Mouse (Mus musculus) kidney, embryonic 14.5 days (tissue): ENCODE results near the gene Lrp5. TPM values are rescaled to one million over a fixed set of nuclear protein-coding genes. Genes with fewer than 3 reads are reported as not detected.

Experiments used
- ATAC-seq: fragments of 200-750 bp; cut with Nextera tagmentation; 2 replicates; pipeline ENCODE4 v1.8.0; 2017; ENCODE audit warnings: moderate number of reproducible peaks, mild to moderate bottlenecking, moderate TSS enrichment, moderate library complexity; ENCODE audit not compliant: low FRiP score, low TSS enrichment
- H3K27ac ChIP-seq: fragments of 300-500 bp; sonication (generic); 2 replicates; pipeline ENCODE4 v1.5.1; 2014; ENCODE audit warnings: low read depth, mild to moderate bottlenecking, low read length, moderate library complexity, mixed read lengths
- H3K27me3 ChIP-seq: fragments of 300-500 bp; sonication (generic); 2 replicates; pipeline ENCODE4 v1.6.1; 2014; ENCODE audit warnings: mild to moderate bottlenecking, low read length; ENCODE audit not compliant: control insufficient read depth, insufficient read depth
- H3K36me3 ChIP-seq: fragments of 300-500 bp; sonication (generic); 2 replicates; pipeline ENCODE4 v1.6.1; 2014; ENCODE audit warnings: low read length, mixed read lengths; ENCODE audit not compliant: control insufficient read depth, insufficient read depth
- H3K4me1 ChIP-seq: fragments of 300-500 bp; sonication (generic); 2 replicates; pipeline ENCODE4 v1.6.1; 2014; ENCODE audit warnings: low read length, mixed read lengths; ENCODE audit not compliant: control insufficient read depth, insufficient read depth
- H3K4me2 ChIP-seq: fragments of 300-500 bp; sonication (generic); replicated peaks from 2 replicates; pipeline ENCODE4 v1.6.1; 2014; ENCODE audit warnings: low read depth, mild to moderate bottlenecking, low read length
- H3K4me3 ChIP-seq: fragments of 300-500 bp; sonication (generic); 2 replicates; pipeline ENCODE4 v1.5.1; 2014; ENCODE audit warnings: mild to moderate bottlenecking, low read length
- H3K9ac ChIP-seq: fragments of 300-500 bp; sonication (generic); 2 replicates; pipeline ENCODE4 v1.6.1; 2014; ENCODE audit warnings: low read depth, mild to moderate bottlenecking, low read length, moderate library complexity
- H3K9me3 ChIP-seq: fragments of 300-500 bp; sonication (generic); 2 replicates; pipeline ENCODE4 v1.6.1; 2016; ENCODE audit warnings: low read length; ENCODE audit not compliant: control insufficient read depth
- WGBS: fragments of 180-500 bp; shearing (Covaris S2); extraction: QIAGEN DNeasy Blood & Tissue Kit; methylation state at CpG from one replicate; pipeline ENCODE4 v1.1.7; 2014; 5-methylcytosine and 5-hydroxymethylcytosine counted together
- polyA plus RNA-seq: library from polyadenylated mRNA; unstranded; fragments of >200 nt; fragmentation: Nextera tagmentation; extraction: Ambion mirVana; gene quantifications from 2 replicates; pipeline ENCODE4 v1.2.1, GENCODE M21; 2014

Gene Lrp5
- polyA plus RNA-seq, 1 experiment from 2014 or later = 10.1 TPM

GRCm38 (mm10) chr19:3718481-3719361 is 32.4 kb upstream of the Lrp5 start:
- H3K36me3 ChIP-seq = peaks cover 35% of the 10 kb centered on the region
- H3K27ac ChIP-seq = no peak overlapping the region; the same call in 1 of the 2 replicates

DNA sequence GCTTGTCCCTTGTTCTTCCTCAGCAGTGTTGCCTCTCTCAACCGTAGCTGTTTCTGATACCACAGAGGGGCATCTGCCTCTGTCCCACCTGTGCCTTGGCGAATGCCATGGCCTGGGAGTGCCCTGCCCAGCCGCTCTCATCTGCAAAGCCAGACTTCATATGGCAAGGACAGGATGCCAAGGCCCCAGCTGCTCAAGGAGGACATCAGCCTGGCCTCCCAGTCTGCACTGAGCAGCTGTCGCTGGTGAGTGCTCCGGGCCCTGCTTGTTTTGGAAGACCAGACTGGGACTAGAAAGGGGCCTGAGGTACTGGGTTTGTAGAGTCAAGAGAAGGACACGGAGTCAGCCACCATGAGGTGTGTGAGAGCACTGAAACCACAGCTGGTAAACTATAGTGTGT is 28.0 kb upstream of the Lrp5 start:
- Histone ChIP-seq H3K36me3 (peaks cover 40% of the 10 kb centered on the region), H3K4me1 (peaks cover 2% of the 10 kb centered on the region; the same call in 1 of the 2 replicates), H3K9ac (no peak overlapping the region), H3K4me3 (no peak overlapping the region), H3K27me3 (no peaks in the 10 kb centered on the region), H3K9me3 (no peaks in the 10 kb centered on the region), H3K27ac (no peak overlapping the region), H3K4me2 (no peak overlapping the region)
- 95% methylated on average over 6 of the region's 6 CpGs for WGBS
- ATAC-seq = no peak

More at GRCm38 (mm10) chr19:3718481-3719361, 32.4 kb upstream of the Lrp5 start:
- Histone ChIP-seq H3K4me3 (peak overlapping the region; percentile 37), H3K9me3 (no peaks in the 10 kb centered on the region; the same call in 1 of the 2 replicates), H3K27me3 (no peaks in the 10 kb centered on the region), H3K4me1 (no peaks in the 10 kb centered on the region), H3K9ac (peak overlapping the region; percentile 42), H3K4me2 (peak overlapping the region; percentile 72)
- 37% methylated on average over 19 of the region's 19 CpGs for WGBS
- ATAC-seq = peak; percentile 86

DNA sequence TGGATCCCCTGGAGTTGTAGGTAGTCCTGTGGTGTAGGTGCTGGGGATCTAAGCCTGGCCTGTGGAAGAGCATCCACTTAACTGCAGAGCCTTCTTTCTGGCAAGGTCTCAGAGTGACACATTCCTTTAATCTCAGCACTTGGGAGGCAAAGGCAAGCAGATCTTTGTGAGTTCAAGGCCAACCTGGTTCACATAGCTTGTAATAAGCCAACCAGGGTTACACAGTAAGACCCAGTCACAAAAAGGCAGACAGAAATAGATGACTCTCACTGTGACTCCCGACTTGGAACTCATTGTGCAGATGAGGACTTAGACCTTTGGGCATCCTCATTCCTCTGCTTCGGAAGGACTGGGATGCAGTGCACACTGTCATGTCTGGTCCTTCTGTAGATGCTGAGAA is 24.1 kb upstream of the Lrp5 start:
- Histone ChIP-seq H3K27me3 (no peaks in the 10 kb centered on the region), H3K9ac (no peak overlapping the region), H3K9me3 (no peaks in the 10 kb centered on the region), H3K4me1 (peaks cover 9% of the 10 kb centered on the region; the same call in 1 of the 2 replicates), H3K36me3 (peaks cover 15% of the 10 kb centered on the region; the same call in 1 of the 2 replicates), H3K4me2 (no peak overlapping the region), H3K4me3 (no peak overlapping the region), H3K27ac (no peak overlapping the region)
- 88% methylated on average over 2 of the region's 2 CpGs for WGBS
- no peak for ATAC-seq

- no peaks in the 10 kb centered on the region for H3K9me3 ChIP-seq
- H3K36me3 ChIP-seq = peaks cover 6% of the 10 kb centered on the region; the same call in 1 of the 2 replicates
- H3K4me2 ChIP-seq = peak overlapping the region; percentile 68
- peak overlapping the region; percentile 86; the same call in 1 of the 2 replicates for H3K27ac ChIP-seq
- 38% methylated on average over 10 of the region's 10 CpGs for WGBS
- peak overlapping the region; percentile 86 for H3K4me3 ChIP-seq
- H3K27me3 ChIP-seq = no peaks in the 10 kb centered on the region
- H3K9ac ChIP-seq = peak overlapping the region; percentile 81
- no peak for ATAC-seq
- H3K4me1 ChIP-seq = peaks cover 9% of the 10 kb centered on the region; the same call in 1 of the 2 replicates
These were observed 22.8 kb upstream of the Lrp5 start for GRCm38 (mm10) chr19:3709013-3709787.

- under 1% methylated on average over 61 of the region's 61 CpGs for WGBS
These were observed 22.0 kb upstream of the Lrp5 start, which contains the start of gene 1810055G02Rik for GRCm38 (mm10) chr19:3708078-3709012. Gene 1810055G02Rik (plus strand): TSS chr19:3708293.

GRCm38 (mm10) chr19:3707553-3707952 is 21.2 kb upstream of the Lrp5 start:
- H3K27me3 ChIP-seq = no peaks in the 10 kb centered on the region
- H3K27ac ChIP-seq = peak overlapping the region; percentile 86
- 38% methylated on average over 10 of the region's 10 CpGs for WGBS
- no peak for ATAC-seq
- no peaks in the 10 kb centered on the region for H3K9me3 ChIP-seq
- H3K4me2 ChIP-seq = peak overlapping the region; percentile 68
- H3K4me3 ChIP-seq = peak overlapping the region; percentile 86
- H3K9ac ChIP-seq = peak overlapping the region; percentile 81
- peaks cover 5% of the 10 kb centered on the region; the same call in 1 of the 2 replicates for H3K36me3 ChIP-seq
- peaks cover 9% of the 10 kb centered on the region; the same call in 1 of the 2 replicates for H3K4me1 ChIP-seq

More at GRCm38 (mm10) chr19:3708078-3709012, 22.0 kb upstream of the Lrp5 start, which contains the start of gene 1810055G02Rik:
- peak within 1 kb of the TSS; percentile 81 for H3K9ac ChIP-seq
- H3K4me2 ChIP-seq = peak within 1 kb of the TSS; percentile 68
- H3K4me1 ChIP-seq = peaks cover 9% of the 10 kb centered on the region; the same call in 1 of the 2 replicates
- no peaks in the 10 kb centered on the region for H3K27me3 ChIP-seq
- H3K27ac ChIP-seq = peak within 1 kb of the TSS; percentile 86
- H3K9me3 ChIP-seq = no peaks in the 10 kb centered on the region
- peak within 1 kb of the TSS; percentile 86 for H3K4me3 ChIP-seq
- H3K36me3 ChIP-seq = peaks cover 5% of the 10 kb centered on the region; the same call in 1 of the 2 replicates
- peak; percentile 97 for ATAC-seq

DNA sequence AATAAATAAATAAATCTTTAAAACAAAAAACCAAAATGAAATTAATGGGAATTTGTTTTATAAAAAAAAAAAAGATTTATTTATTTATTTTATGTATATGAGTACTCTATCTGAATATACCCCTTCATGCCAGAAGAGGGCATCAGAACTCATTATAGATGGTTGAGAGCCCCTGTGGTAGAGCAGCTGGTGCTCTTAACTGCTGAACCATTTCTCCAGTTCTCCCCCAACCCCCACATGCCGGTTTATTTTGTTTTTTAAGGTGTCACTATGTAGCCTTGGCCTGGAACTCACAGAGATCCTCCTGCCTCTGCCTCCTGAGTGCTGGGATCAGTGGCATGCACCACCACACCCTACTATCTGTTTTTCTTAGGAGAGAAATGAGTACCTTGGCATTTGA is 19.9 kb upstream of the Lrp5 start:
- no peak for ATAC-seq
- 57% methylated on average over 1 of the region's 1 CpGs for WGBS
- no peak overlapping the region for H3K4me2 ChIP-seq

DNA sequence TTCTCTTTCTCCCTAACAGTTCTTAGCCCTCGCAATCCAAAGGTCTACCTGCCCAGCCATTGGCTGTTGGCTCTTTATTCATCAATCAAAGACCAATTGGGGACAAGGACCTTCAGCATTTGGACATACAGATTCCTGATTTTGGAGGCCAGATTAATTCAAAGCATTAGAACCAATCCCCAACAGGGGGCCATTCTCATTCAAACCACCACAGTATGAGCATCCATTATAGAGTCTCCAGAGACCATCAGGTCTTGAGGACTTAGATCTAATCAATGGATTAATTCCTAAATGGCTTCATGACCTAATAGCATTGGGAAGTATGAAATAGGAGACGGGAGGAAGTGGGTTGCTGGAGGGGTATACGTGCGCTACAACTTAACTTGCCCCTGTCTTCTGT is 16.1 kb upstream of the Lrp5 start:
- ATAC-seq = no peak
- Histone ChIP-seq H3K4me1 (no peaks in the 10 kb centered on the region), H3K27me3 (no peaks in the 10 kb centered on the region), H3K4me2 (no peak overlapping the region), H3K4me3 (no peak overlapping the region), H3K9me3 (no peaks in the 10 kb centered on the region), H3K27ac (no peak overlapping the region), H3K9ac (no peak overlapping the region), H3K36me3 (no peaks in the 10 kb centered on the region)
- WGBS = 88% methylated on average over 4 of the region's 4 CpGs

More for the DNA sequence above, 19.9 kb upstream of the Lrp5 start:
- Histone ChIP-seq H3K4me1 (peaks cover 9% of the 10 kb centered on the region; the same call in 1 of the 2 replicates), H3K36me3 (peaks cover under 1% of the 10 kb centered on the region; the same call in 1 of the 2 replicates), H3K4me3 (no peak overlapping the region), H3K9ac (no peak overlapping the region), H3K27ac (no peak overlapping the region), H3K27me3 (no peaks in the 10 kb centered on the region), H3K9me3 (no peaks in the 10 kb centered on the region)
